Mouse (Mus musculus): ENCODE measurements around the gene Dgkz. TPM values are rescaled to one million over a fixed set of nuclear protein-coding genes. Genes with fewer than 3 reads are reported as not detected.

Dgkz gene
- total RNA-seq, 2 experiments from 2014 or later = 553 to 561 TPM

DNA sequence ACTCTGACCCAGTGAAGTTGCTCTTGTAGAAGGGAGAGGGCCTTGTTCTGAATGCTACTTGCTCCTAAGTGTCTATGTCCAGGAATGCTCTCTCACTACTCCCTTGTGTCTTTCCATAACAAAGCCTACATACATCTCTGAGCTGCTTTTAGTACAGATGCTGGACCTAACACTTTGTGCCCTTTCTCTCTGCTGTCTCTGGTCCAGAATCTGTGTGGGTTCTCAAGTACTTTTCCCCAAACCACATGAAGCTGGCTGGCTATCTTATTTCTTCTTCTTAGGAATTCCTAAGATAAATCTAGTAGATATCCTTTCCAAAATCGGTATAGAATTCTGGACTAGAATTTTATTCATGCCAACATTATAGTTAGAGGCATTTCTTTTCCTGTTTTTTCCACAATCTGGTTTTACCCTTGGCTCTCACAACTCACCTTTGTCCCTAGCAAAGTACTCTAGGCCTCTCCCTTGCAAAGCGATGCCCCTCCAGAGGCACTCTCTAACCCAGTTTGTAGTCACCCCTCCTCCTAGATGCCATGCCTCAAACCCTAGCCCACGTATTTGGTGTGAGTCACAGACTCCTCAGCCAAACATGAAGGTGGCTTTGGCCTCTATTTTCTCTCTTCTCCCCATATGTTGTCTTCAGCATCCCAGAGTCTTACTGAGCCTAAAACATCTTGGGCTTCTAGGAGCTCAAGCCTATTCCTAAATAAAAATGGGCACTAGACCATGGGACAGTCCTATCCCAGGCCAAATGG is 72.3 kb downstream of the Dgkz start:
- Histone ChIP-seq H3K4me3 (no peak overlapping the region), H3K27ac (peak overlapping the region; percentile 83)
- no peak for TF ChIP-seq CTCF (IDR thresholded peaks at IDR 0.05)
- peak in 1 of 2 experiments; percentile 40 for DNase-seq (ENCODE audit: extremely low spot score in 1 of 2, low spot score in 2 of 2)
- intact Hi-C loops (cut with DNase I) = no loop called here

DNA sequence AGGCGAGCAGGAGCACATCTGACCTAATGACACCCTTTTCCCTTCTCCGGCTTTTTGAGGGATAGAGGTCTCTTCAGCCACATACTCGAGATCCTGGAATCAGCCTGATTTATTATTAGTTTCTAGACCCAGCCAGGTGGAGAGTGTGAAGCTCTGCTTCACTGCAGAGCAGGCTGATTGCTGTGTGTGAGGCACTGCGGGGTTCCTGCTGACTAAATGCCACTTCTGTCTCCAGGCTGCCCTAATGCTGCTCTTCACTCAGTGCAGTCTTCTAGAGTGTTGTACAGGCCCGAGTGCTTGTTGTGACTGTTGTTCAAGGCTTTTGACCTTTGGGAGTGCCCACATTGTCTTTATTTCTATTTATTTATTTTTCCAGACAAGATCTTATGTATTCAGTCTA is 73.3 kb downstream of the Dgkz start:
- Histone ChIP-seq H3K4me3 (no peak overlapping the region), H3K27ac (peak overlapping the region; percentile 83)
- no peak for DNase-seq (ENCODE audit: extremely low spot score in 1 of 2, low spot score in 2 of 2)
- intact Hi-C loops (cut with DNase I) = no loop called here
- no peak for TF ChIP-seq CTCF (IDR thresholded peaks at IDR 0.05)

DNA sequence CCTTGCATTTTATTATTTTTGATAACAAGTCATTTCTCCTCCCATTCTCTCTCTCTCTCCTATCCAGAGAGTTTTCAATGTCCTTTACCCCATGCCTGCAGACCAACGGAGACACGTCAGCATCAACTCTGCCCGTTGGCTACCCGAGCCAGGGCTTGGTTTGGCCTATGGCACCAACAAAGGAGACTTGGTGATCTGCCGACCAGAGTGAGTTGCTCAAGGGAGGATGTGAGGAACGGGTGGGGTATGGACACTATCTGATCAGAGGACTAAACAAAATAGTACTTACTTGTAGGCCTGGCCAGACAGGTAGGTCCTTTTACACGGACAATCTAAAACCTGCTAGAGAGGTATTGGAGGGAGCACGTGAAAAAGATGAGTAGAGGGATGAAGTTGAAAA is 75.2 kb downstream of the Dgkz start:
- Histone ChIP-seq H3K4me3 (no peak overlapping the region), H3K27ac (no peak overlapping the region)
- DNase-seq (ENCODE audit: extremely low spot score in 1 of 2, low spot score in 2 of 2) = no peak
- no peak for TF ChIP-seq CTCF (IDR thresholded peaks at IDR 0.05)
- intact Hi-C loops (cut with DNase I) = no loop called here

DNA sequence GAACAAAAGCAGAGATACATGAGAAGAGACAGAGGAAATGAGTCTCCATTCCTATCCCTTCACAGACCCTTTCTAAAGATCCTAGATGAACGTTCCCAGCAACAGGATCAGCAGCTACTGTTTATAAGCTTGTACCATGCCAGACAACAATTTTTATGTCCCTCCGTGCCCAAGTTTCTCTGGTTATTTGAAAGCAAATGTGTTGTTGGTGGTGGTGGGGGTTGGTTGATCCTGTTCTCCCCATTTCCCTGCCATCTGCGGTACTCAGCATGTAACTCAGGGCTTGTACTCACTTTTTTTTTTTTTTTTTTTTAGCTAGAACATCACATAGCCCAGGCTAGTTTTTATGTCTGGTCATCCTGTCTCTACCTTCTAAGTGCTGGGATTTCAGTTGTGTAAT is 76.5 kb downstream of the Dgkz start:
- intact Hi-C loops (cut with DNase I) = no loop called here
- no peak for DNase-seq (ENCODE audit: extremely low spot score in 1 of 2, low spot score in 2 of 2)

DNA sequence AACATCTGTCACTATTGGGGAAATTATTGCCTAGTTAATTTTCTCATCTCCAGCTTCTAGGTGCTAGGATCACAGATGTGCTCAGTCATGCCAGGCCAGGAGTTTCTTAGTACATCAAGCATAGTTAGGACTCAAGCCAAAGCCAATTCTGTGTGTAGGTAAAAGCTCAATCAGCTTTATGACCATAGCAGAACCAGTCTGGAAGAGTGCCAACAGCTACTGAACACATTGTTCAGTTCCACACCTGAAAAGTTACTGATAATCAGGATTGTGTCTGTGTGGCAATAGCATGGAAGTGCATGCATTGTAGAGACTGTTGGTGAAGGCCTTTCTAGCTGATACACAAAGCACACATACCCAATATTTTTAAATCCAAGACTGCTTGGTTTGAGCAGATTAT is 77.7 kb downstream of the Dgkz start:
- DNase-seq (ENCODE audit: extremely low spot score in 1 of 2, low spot score in 2 of 2) = no peak
- TF ChIP-seq CTCF (IDR thresholded peaks at IDR 0.05) = no peak
- H3K4me3 ChIP-seq = no peak overlapping the region
- intact Hi-C loops (cut with DNase I) = no loop called here
- H3K27ac ChIP-seq = no peak overlapping the region

More for the DNA sequence above, 76.5 kb downstream of the Dgkz start:
- no peak for TF ChIP-seq CTCF (IDR thresholded peaks at IDR 0.05)
- Histone ChIP-seq H3K4me3 (no peak overlapping the region), H3K27ac (no peak overlapping the region)

DNA sequence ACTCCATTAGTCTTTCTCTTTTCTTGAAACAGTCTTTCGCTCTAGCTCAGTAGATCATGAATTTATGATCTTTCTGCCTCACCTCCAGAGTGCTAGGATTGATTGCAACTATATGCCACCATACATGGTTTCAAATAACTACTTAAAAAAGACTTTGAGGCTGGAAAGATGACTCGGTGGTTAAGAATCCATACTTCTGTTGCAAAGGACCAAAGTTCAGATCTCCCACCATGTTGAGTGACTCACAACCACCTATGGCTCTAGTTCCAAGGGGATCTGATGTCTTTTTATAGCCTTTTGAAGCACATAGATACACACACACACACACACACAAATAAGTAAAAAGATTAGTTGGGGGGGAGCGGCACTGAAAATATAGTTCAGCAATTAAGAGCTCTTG is 80.3 kb downstream of the Dgkz start:
- Histone ChIP-seq H3K27ac (no peak overlapping the region), H3K4me3 (no peak overlapping the region)
- TF ChIP-seq CTCF (IDR thresholded peaks at IDR 0.05) = no peak
- intact Hi-C loops (cut with DNase I) = no loop called here
- no peak for DNase-seq (ENCODE audit: extremely low spot score in 1 of 2, low spot score in 2 of 2)

DNA sequence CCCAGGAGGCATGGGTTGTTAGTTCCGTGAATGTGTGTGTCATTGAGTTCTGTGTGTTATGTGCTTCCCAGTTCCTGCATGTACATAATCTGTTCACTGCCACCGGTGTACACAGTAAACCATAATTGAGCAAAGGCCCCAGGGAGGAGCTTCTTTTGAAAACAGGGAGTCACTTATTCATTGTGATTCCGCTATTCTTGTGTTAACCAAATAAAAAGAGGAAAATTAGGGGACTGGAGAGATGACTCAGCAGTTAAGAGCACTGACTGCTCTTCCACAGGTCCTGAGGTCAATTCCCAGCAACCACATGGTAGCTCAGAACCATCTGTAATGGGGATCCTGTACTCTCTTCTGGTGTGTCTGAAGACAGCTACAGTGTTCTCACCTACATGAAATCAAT is 80.9 kb downstream of the Dgkz start:
- Histone ChIP-seq H3K27ac (no peak overlapping the region), H3K4me3 (no peak overlapping the region)
- intact Hi-C loops (cut with DNase I) = no loop called here
- TF ChIP-seq CTCF (IDR thresholded peaks at IDR 0.05) = no peak
- DNase-seq (ENCODE audit: extremely low spot score in 1 of 2, low spot score in 2 of 2) = no peak

DNA sequence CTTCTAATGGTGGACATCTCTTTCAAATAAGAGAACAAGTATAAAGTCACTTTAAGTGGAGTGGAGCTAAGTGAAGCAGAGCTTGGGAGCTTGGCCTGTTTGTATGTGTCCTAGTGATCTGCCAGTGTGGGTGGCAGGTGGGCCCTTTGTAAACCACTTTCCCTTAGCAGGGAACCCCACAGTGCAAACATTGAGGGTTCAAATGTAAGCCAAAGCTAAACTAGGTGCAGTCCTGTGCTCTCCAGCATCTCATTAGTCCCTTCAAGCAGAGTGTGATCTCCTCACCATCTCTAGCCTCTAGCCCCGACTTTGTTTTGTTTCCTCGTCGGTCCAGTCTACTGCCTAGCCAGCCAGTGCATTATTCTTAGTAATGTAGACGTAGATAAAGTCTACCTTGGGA is 91.0 kb downstream of the Dgkz start:
- Histone ChIP-seq H3K4me3 (no peak overlapping the region), H3K27ac (no peak overlapping the region)
- intact Hi-C loops (cut with DNase I) = no loop called here
- TF ChIP-seq CTCF (IDR thresholded peaks at IDR 0.05) = no peak
- no peak for DNase-seq (ENCODE audit: extremely low spot score in 1 of 2, low spot score in 2 of 2)

DNA sequence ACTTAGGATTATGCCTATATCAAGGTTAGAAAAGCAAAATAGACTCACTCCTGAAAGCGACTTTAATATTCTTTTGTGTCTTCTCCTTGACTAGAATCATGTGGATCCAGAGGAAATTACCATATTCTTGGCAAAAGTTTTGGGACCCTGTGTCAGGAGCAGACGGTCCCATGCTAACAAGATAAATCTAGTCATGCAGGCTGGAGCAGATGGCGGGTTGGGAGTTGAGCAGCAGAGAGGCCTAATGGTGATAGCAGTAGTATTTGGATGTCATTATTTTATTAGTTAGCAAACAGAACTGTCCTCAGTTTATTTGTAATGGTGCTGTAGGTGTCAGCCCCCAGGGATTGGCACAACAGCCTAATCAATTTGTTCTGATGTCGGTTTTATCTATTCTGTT is 91.7 kb downstream of the Dgkz start:
- DNase-seq (ENCODE audit: extremely low spot score in 1 of 2, low spot score in 2 of 2) = no peak
- intact Hi-C loops (cut with DNase I) = no loop called here

More for the DNA sequence above, 91.7 kb downstream of the Dgkz start:
- H3K4me3 ChIP-seq = no peak overlapping the region
- H3K27ac ChIP-seq = no peak overlapping the region
- TF ChIP-seq CTCF (IDR thresholded peaks at IDR 0.05) = no peak

Small RNA genes within 50 kb of the gene (microRNA-seq; reads per million reads assigned to microRNA genes)
- 0.97 to 1.4 reads per million in 2 experiments for gene Mir6999

Other genes with a start within 250 kb of the Dgkz start
- 10 to 100 TPM; 55.9 to 56.3 TPM for gene Ambra1, start 245.7 kb downstream of the Dgkz start, total RNA-seq (2021)
- 10 to 100 TPM; 47.9 to 59.9 TPM for gene Chrm4, start 48.6 kb downstream of the Dgkz start, total RNA-seq (2021)
- gene Mdk, start 43.6 kb downstream of the Dgkz start, total RNA-seq (2021) = 10 to 100 TPM; 16.5 to 21.5 TPM
- not detected for gene Gm9821, start 30.2 kb downstream of the Dgkz start, total RNA-seq (2021)
- gene Creb3l1, start 48.6 kb upstream of the Dgkz start, total RNA-seq (2021) = 1 to 10 TPM; 2.3 TPM
- 100 to 1,000 TPM; 124 to 153 TPM for gene Phf21a, start 117.3 kb upstream of the Dgkz start, total RNA-seq (2021)

All from left cerebral cortex, adult 2 months (tissue).